Mouse (Mus musculus) forebrain, postnatal 0 days (tissue): ENCODE results near the gene Snrpa1. TPM values are rescaled to one million over a fixed set of nuclear protein-coding genes. Genes with fewer than 3 reads are reported as not detected.

Experiments used
- ATAC-seq: fragments of 200-750 bp; cut with Nextera tagmentation; 2 replicates; pipeline ENCODE4 v1.8.0; 2017; ENCODE audit warnings: mild to moderate bottlenecking, moderate library complexity
- DNase-seq: peaks from one replicate; pipeline ENCODE4 v3.0.0-alpha.2; 2015
- H3K27ac ChIP-seq: fragments of 300-500 bp; sonication (generic); 2 replicates; pipeline ENCODE4 v1.5.1; 2014; ENCODE audit warnings: low read depth, mild to moderate bottlenecking, antibody characterized with exemption, low read length, moderate library complexity, mixed read lengths
- H3K27me3 ChIP-seq: fragments of 300-500 bp; sonication (generic); 2 replicates; pipeline ENCODE4 v1.6.1; 2014; ENCODE audit warnings: mild to moderate bottlenecking, low read length, mixed read lengths; ENCODE audit not compliant: insufficient read depth
- H3K36me3 ChIP-seq: fragments of 300-500 bp; sonication (generic); 2 replicates; pipeline ENCODE4 v1.6.1; 2014; ENCODE audit warnings: mild to moderate bottlenecking, moderate library complexity; ENCODE audit not compliant: insufficient read depth
- H3K4me1 ChIP-seq: fragments of 300-500 bp; sonication (generic); 2 replicates; pipeline ENCODE4 v1.6.1; 2014; ENCODE audit warnings: antibody characterized with exemption; ENCODE audit not compliant: insufficient read depth
- H3K4me2 ChIP-seq: fragments of 300-500 bp; sonication (generic); 2 replicates; pipeline ENCODE4 v1.6.1; 2014; ENCODE audit warnings: low read depth, mild to moderate bottlenecking, moderate library complexity
- H3K4me3 ChIP-seq: fragments of 300-500 bp; sonication (generic); 2 replicates; pipeline ENCODE4 v1.5.1; 2014; ENCODE audit warnings: low read depth, low read length, mixed read lengths
- H3K9ac ChIP-seq: fragments of 300-500 bp; sonication (generic); 2 replicates; pipeline ENCODE4 v1.6.1; 2014; ENCODE audit warnings: mild to moderate bottlenecking
- H3K9me3 ChIP-seq: fragments of 300-500 bp; sonication (generic); 2 replicates; pipeline ENCODE4 v1.6.1; 2016; ENCODE audit warnings: low read length
- CTCF ChIP-seq: sonication (generic); IDR thresholded peaks from 2 replicates; pipeline ENCODE4 v1.5.1; 2016; ENCODE audit warnings: antibody characterized with exemption, control low read depth, low read depth
- WGBS: fragments of 180-500 bp; shearing (Covaris S2); extraction: QIAGEN DNeasy Blood & Tissue Kit; methylation state at CpG from one replicate; pipeline ENCODE4 v1.1.7; 2014; 5-methylcytosine and 5-hydroxymethylcytosine counted together
- polyA plus RNA-seq: library from polyadenylated mRNA; unstranded; fragments of >200 nt; fragmentation: Nextera tagmentation; extraction: Ambion mirVana; gene quantifications from 2 replicates; pipeline ENCODE4 v1.2.1, GENCODE M21; 2015
- total RNA-seq: library from RNA; depleted of rRNA; stranded (reverse); fragments of >200 nt; gene quantifications from 2 replicates; pipeline ENCODE4 v1.2.3, GENCODE M21; 2014

Gene Snrpa1
- total and polyA plus RNA-seq, 2 experiments from 2014 or later: 45.6 to 135 TPM

- H3K27ac ChIP-seq: peak within 1 kb of the TSS; percentile 80
- peak within 1 kb of the TSS; percentile 57 for H3K4me2 ChIP-seq
- peak within 1 kb of the TSS; percentile 53 for H3K4me3 ChIP-seq
- ATAC-seq: peak; percentile 100
- 2% methylated on average over 65 of the region's 65 CpGs for WGBS
- no peak for TF ChIP-seq CTCF
- peaks cover 37% of the 10 kb centered on the region for H3K36me3 ChIP-seq
- no peaks in the 10 kb centered on the region for H3K9me3 ChIP-seq
- peak within 1 kb of the TSS; percentile 53 for H3K9ac ChIP-seq
- peaks cover 4% of the 10 kb centered on the region; the same call in 1 of the 2 replicates for H3K4me1 ChIP-seq
- peak; percentile 98 for DNase-seq
- H3K27me3 ChIP-seq: no peaks in the 10 kb centered on the region
Measured at GRCm38 (mm10) chr7:66079364-66080230, 20.8 kb downstream of the Snrpa1 start, which contains the start of gene Selenos. TSS of gene Selenos (plus strand) at chr7:66079649.

DNA sequence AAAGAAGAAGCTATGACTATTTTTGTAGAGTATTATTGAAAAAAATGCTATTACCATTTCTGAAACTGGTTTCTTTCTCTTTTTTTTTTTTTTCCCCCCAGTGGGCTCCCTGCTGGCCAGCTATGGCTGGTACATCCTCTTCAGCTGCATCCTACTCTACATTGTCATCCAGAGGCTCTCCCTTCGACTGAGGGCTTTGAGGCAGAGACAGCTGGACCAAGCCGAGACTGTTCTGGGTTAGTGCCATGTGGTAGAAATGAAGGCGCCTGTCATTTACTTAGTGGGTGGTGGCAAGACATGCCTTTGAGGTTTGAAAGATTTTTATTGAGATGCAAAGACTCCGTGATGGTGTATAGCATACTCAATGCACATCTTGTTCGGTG, 21.4 kb downstream of the Snrpa1 start:
- Histone ChIP-seq H3K4me3 (peak overlapping the region; percentile 53), H3K9me3 (no peaks in the 10 kb centered on the region), H3K27ac (0 out of 2 replicates have a peak overlapping the region, but pooled peaks have one; percentile 62), H3K9ac (peak overlapping the region; percentile 53), H3K4me1 (peaks cover 4% of the 10 kb centered on the region; the same call in 1 of the 2 replicates), H3K27me3 (no peaks in the 10 kb centered on the region), H3K4me2 (peak overlapping the region; percentile 57), H3K36me3 (peaks cover 34% of the 10 kb centered on the region)
- TF ChIP-seq CTCF: peak; percentile 8; the same call in 1 of the 2 replicates
- 37% methylated on average over 5 of the region's 5 CpGs for WGBS
- no peak for ATAC-seq
- DNase-seq: no peak

DNA sequence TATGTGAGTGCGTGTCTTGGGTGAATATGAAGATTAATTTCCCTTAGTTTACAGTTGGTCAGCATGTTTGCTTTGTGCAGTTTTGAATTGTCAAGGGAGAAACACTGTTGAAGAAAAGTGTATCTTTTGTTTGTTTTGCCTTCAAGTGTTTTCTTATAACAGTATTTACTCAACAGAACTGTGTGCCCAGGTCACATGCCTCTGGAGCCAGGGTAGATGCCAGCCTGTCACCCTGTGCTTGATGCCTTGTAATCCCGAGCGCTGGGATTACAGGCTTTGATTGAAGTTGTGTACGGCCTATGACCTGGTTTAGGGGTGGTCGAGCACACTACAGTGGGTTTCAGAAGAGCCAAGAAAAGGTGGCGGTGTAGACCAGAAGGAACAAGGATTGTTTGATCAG, 25.0 kb downstream of the Snrpa1 start:
- H3K4me1 ChIP-seq: no peaks in the 10 kb centered on the region; the same call in 1 of the 2 replicates

DNA sequence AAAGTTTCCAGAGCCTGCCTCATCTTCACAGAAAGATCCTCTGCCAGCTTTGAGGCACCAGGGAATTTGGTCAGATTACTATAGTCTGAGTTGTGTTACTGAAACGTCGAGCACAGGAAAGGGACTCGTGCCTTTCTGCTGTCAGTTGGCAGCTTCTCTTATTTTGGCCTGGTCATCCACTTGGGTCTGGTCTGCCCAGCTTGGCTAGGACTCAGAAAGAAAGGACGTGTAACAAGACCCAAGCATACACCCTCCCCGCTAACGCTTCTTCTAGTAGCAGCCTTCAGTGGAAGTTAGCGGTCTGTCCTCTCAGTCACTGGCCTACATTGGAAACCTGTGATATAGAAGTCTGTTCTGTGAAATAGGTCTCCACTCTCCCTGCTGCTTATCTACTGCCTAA, 25.7 kb downstream of the Snrpa1 start:
- Histone ChIP-seq H3K4me3 (no peak overlapping the region), H3K27ac (no peak overlapping the region), H3K4me2 (no peak overlapping the region), H3K4me1 (no peaks in the 10 kb centered on the region; the same call in 1 of the 2 replicates), H3K27me3 (no peaks in the 10 kb centered on the region), H3K9ac (no peak overlapping the region), H3K36me3 (peaks cover 63% of the 10 kb centered on the region), H3K9me3 (no peaks in the 10 kb centered on the region)
- DNase-seq: no peak
- ATAC-seq: no peak
- WGBS: 84% methylated on average over 7 of the region's 7 CpGs
- no peak for TF ChIP-seq CTCF

More for the DNA sequence above, 25.0 kb downstream of the Snrpa1 start:
- Histone ChIP-seq H3K4me3 (no peak overlapping the region), H3K9me3 (no peaks in the 10 kb centered on the region), H3K9ac (no peak overlapping the region), H3K27ac (no peak overlapping the region), H3K36me3 (peaks cover 55% of the 10 kb centered on the region), H3K27me3 (no peaks in the 10 kb centered on the region), H3K4me2 (no peak overlapping the region)
- no peak for TF ChIP-seq CTCF
- WGBS: 87% methylated on average over 6 of the region's 6 CpGs
- no peak for DNase-seq
- ATAC-seq: no peak

DNA sequence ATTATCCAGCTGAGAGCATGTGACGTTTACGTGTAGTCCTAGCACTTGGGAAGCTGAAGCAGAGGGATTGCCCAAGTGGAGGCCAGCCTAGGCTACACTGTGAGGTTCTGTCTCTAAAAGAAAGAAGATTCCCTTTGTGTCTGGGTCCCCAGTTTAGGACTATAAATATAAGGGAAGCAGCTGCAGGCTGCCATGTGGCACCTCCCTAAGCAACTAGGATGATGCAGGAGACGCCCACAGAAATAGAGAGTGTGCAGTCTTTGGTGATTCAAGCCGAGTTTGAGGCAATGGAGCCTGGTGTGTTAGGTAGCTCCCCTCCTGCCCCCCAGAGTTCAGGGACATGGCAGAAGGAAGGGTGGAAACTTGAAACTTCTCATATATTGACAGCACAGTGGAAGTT, 28.8 kb downstream of the Snrpa1 start:
- ATAC-seq (no peak), DNase-seq (no peak)
- Histone ChIP-seq H3K27me3 (no peaks in the 10 kb centered on the region), H3K36me3 (peaks cover 80% of the 10 kb centered on the region), H3K4me3 (no peak overlapping the region), H3K9me3 (no peaks in the 10 kb centered on the region), H3K27ac (no peak overlapping the region), H3K4me2 (no peak overlapping the region), H3K9ac (no peak overlapping the region), H3K4me1 (no peaks in the 10 kb centered on the region)
- TF ChIP-seq CTCF: no peak
- 90% methylated on average over 4 of the region's 4 CpGs for WGBS

- DNase-seq: no peak
- no peaks in the 10 kb centered on the region for H3K27me3 ChIP-seq
- no peaks in the 10 kb centered on the region for H3K9me3 ChIP-seq
- peaks cover 77% of the 10 kb centered on the region for H3K36me3 ChIP-seq
- no peaks in the 10 kb centered on the region for H3K4me1 ChIP-seq
- WGBS: 85% methylated on average over 2 of the region's 2 CpGs
- H3K27ac ChIP-seq: no peak overlapping the region
- ATAC-seq: no peak
- no peak overlapping the region for H3K9ac ChIP-seq
- no peak overlapping the region for H3K4me3 ChIP-seq
- TF ChIP-seq CTCF: no peak
- no peak overlapping the region for H3K4me2 ChIP-seq
Measured at GRCm38 (mm10) chr7:66088077-66088476, 29.3 kb downstream of the Snrpa1 start.

GRCm38 (mm10) chr7:66090676-66091190, 31.9 kb downstream of the Snrpa1 start:
- no peak overlapping the region for H3K4me2 ChIP-seq
- DNase-seq: no peak
- WGBS: 78% methylated on average over 11 of the region's 11 CpGs
- H3K9me3 ChIP-seq: no peaks in the 10 kb centered on the region
- peaks cover 55% of the 10 kb centered on the region for H3K36me3 ChIP-seq
- no peak overlapping the region for H3K27ac ChIP-seq
- no peak for TF ChIP-seq CTCF
- no peak for ATAC-seq
- no peak overlapping the region for H3K4me3 ChIP-seq
- H3K9ac ChIP-seq: no peak overlapping the region
- no peaks in the 10 kb centered on the region for H3K27me3 ChIP-seq
- H3K4me1 ChIP-seq: no peaks in the 10 kb centered on the region
